17 mouse cellular contexts compared by ENCODE assay signal in genomic region chr6:136079991-136080734, GRCm38 (mm10).
A peak's percentile ranks its signal among the peaks of the same experiment; 100 is the strongest.
DNase-seq lines count a peak whose midpoint lies in the region; ATAC-seq and TF ChIP-seq lines count a peak whose summit lies in the region.
"Had no signal": no experiment of that assay in that cellular context is flagged by ENCODE, and none has a peak within 500 bp of the region (broad histone marks: within the 10 kb centered on the region; RNA-seq: fewer than 3 reads in every experiment).

No protein-coding gene starts in this region.

- TF ChIP-seq CTCF in cerebellum, adult 2 months (IDR thresholded peaks at IDR 0.05; ENCODE audit: borderline replicate concordance, insufficient read depth, low read depth, low read length), result no peak

- H3K4me2 ChIP-seq in midbrain, embryonic 13.5 days (replicated peaks), result no peak overlapping the region
- no peak overlapping the region for H3K4me2 ChIP-seq in midbrain, embryonic 11.5 days
- H3K4me2 ChIP-seq in neural tube, embryonic 15.5 days, result 0 out of 2 replicates have a peak overlapping the region, but pooled peaks have one; percentile 5
- H3K4me2 ChIP-seq: kidney, embryonic 15.5 days; lung, embryonic 15.5 days had no signal

- no peak for DNase-seq in cerebellum, adult 2 months
- DNase-seq in frontal cortex, adult 2 months (ENCODE audit: extremely low spot score in 1 of 2, low spot score in 1 of 2), result no peak
- DNase-seq in midbrain, embryonic 11.5 days (ENCODE audit: low spot score, missing footprints), result no peak
- no peak for DNase-seq in ovary, postnatal 10 days (ENCODE audit: low spot score)
- DNase-seq: adrenal gland, adult 2 months; gastrocnemius, postnatal 25 days; lung, postnatal 4 days; thymus, postnatal 25 days had no signal

- H3K27ac ChIP-seq in cerebellum, adult 2 months (ENCODE audit: insufficient read depth, low read length), result no peak overlapping the region
- peak overlapping the region; percentile 53 for H3K27ac ChIP-seq in midbrain, embryonic 13.5 days
- H3K27ac ChIP-seq in midbrain, embryonic 11.5 days (ENCODE audit: low read depth, low read length), result no peak overlapping the region
- H3K27ac ChIP-seq in neural tube, embryonic 15.5 days (replicated peaks), result peak overlapping the region; percentile 0; the same call in 1 of the 2 replicates
- H3K27ac ChIP-seq: embryonic facial prominence, embryonic 10.5 days; kidney, embryonic 15.5 days; liver, embryonic 14.5 days; lung, embryonic 15.5 days had no signal

- TF ChIP-seq POLR2A in cerebellum, adult 2 months (IDR thresholded peaks at IDR 0.05; ENCODE audit: borderline replicate concordance, insufficient read depth, low read length), result no peak

- no peak for ATAC-seq in cerebellum, adult (ENCODE audit: insufficient number of reproducible peaks, low FRiP score, low TSS enrichment)
- ATAC-seq in frontal cortex, adult (ENCODE audit: low TSS enrichment), result 0 out of 2 replicates have a peak, but pooled peaks have one; percentile 20
- peak; percentile 56; the same call in 1 of the 2 replicates for ATAC-seq in midbrain, embryonic 13.5 days
- no peak for ATAC-seq in midbrain, embryonic 11.5 days (ENCODE audit: low FRiP score)
- ATAC-seq in neural tube, embryonic 15.5 days (ENCODE audit: low FRiP score), result peak; percentile 53; the same call in 1 of the 2 replicates
- ATAC-seq: intestine, postnatal 0 days had no signal

- no peaks in the 10 kb centered on the region for H3K36me3 ChIP-seq in midbrain, embryonic 13.5 days
- H3K36me3 ChIP-seq in midbrain, embryonic 11.5 days (ENCODE audit: control insufficient read depth, insufficient read depth, low read length), result no peaks in the 10 kb centered on the region
- H3K36me3 ChIP-seq in neural tube, embryonic 15.5 days, result no peaks in the 10 kb centered on the region
- H3K36me3 ChIP-seq: embryonic facial prominence, embryonic 10.5 days; kidney, embryonic 15.5 days; lung, embryonic 15.5 days had no signal

- no peaks in the 10 kb centered on the region for H3K27me3 ChIP-seq in cerebellum, adult 2 months (ENCODE audit: control insufficient read depth, insufficient read depth, low read length)
- no peaks in the 10 kb centered on the region for H3K27me3 ChIP-seq in midbrain, embryonic 13.5 days
- H3K27me3 ChIP-seq in midbrain, embryonic 11.5 days (ENCODE audit: control insufficient read depth, insufficient read depth, low read length), result no peaks in the 10 kb centered on the region
- H3K27me3 ChIP-seq in neural tube, embryonic 15.5 days (replicated peaks), result no peaks in the 10 kb centered on the region
- H3K27me3 ChIP-seq: kidney, embryonic 15.5 days; lung, embryonic 15.5 days had no signal

- H3K9me3 ChIP-seq in midbrain, embryonic 13.5 days, result no peaks in the 10 kb centered on the region
- H3K9me3 ChIP-seq in midbrain, embryonic 11.5 days (ENCODE audit: control insufficient read depth, low read length), result no peaks in the 10 kb centered on the region
- H3K9me3 ChIP-seq in neural tube, embryonic 15.5 days (replicated peaks), result no peaks in the 10 kb centered on the region
- H3K9me3 ChIP-seq: embryonic facial prominence, embryonic 10.5 days; kidney, embryonic 15.5 days; lung, embryonic 15.5 days had no signal

- no peaks in the 10 kb centered on the region; the same call in 1 of the 2 replicates for H3K4me1 ChIP-seq in cerebellum, adult 2 months (ENCODE audit: control insufficient read depth, insufficient read depth, low read length)
- peaks cover 15% of the 10 kb centered on the region for H3K4me1 ChIP-seq in midbrain, embryonic 13.5 days (replicated peaks)
- H3K4me1 ChIP-seq in midbrain, embryonic 11.5 days (ENCODE audit: control insufficient read depth, insufficient read depth, low read length), result no peaks in the 10 kb centered on the region
- peaks cover 11% of the 10 kb centered on the region for H3K4me1 ChIP-seq in neural tube, embryonic 15.5 days
- H3K4me1 ChIP-seq: embryonic facial prominence, embryonic 10.5 days; kidney, embryonic 15.5 days; lung, embryonic 15.5 days had no signal

- H3K9ac ChIP-seq in midbrain, embryonic 13.5 days (replicated peaks), result peak overlapping the region; percentile 39; the same call in 1 of the 2 replicates
- H3K9ac ChIP-seq in midbrain, embryonic 11.5 days (ENCODE audit: low read length), result no peak overlapping the region
- H3K9ac ChIP-seq in neural tube, embryonic 15.5 days (replicated peaks), result no peak overlapping the region
- H3K9ac ChIP-seq: kidney, embryonic 15.5 days; liver, embryonic 14.5 days; lung, embryonic 15.5 days had no signal

- peak overlapping the region; percentile 40 for H3K4me3 ChIP-seq in cerebellum, adult 2 months (replicated peaks; ENCODE audit: insufficient read depth, low read depth, low read length)
- H3K4me3 ChIP-seq in midbrain, embryonic 13.5 days (replicated peaks), result no peak overlapping the region
- no peak overlapping the region for H3K4me3 ChIP-seq in midbrain, embryonic 11.5 days (ENCODE audit: low read depth, low read length)
- H3K4me3 ChIP-seq in neural tube, embryonic 15.5 days (replicated peaks), result no peak overlapping the region
- H3K4me3 ChIP-seq: embryonic facial prominence, embryonic 10.5 days; kidney, embryonic 15.5 days; lung, embryonic 15.5 days had no signal

- 24% methylated on average over 17 of the region's 17 CpGs for WGBS in cerebellum, adult 2 months
- 65% methylated on average over 17 of the region's 17 CpGs for WGBS in midbrain, embryonic 13.5 days
- WGBS in midbrain, embryonic 11.5 days, result 87% methylated on average over 17 of the region's 17 CpGs
- 60% methylated on average over 17 of the region's 17 CpGs for WGBS in neural tube, embryonic 15.5 days

Comparison
In these comparisons a context has a peak if more than half of its experiments do, and no peak if none do; other contexts are left out.
1. H3K27ac ChIP-seq: peak in midbrain, embryonic 13.5 days (single experiment) and neural tube, embryonic 15.5 days (single experiment); none in cerebellum, adult 2 months (single experiment) and midbrain, embryonic 11.5 days (single experiment).
2. ATAC-seq: peak in frontal cortex, adult (single experiment), midbrain, embryonic 13.5 days (single experiment) and neural tube, embryonic 15.5 days (single experiment); none in cerebellum, adult (single experiment) and midbrain, embryonic 11.5 days (single experiment).